Mouse (Mus musculus) embryonic facial prominence, embryonic 10.5 days (tissue): ENCODE results near the gene Smbd1. TPM values are rescaled to one million over a fixed set of nuclear protein-coding genes. Genes with fewer than 3 reads are reported as not detected.

Source experiments
- DNase-seq: peaks from one replicate; pipeline ENCODE4 v3.0.0-alpha.2; 2017; ENCODE audit warnings: low spot score
- H3K27ac ChIP-seq: fragments of 300-500 bp; sonication (generic); replicated peaks from 2 replicates; pipeline ENCODE4 v1.5.1; 2016; ENCODE audit warnings: mild to moderate bottlenecking
- H3K27me3 ChIP-seq: fragments of 300-500 bp; sonication (generic); replicated peaks from 2 replicates; pipeline ENCODE4 v1.6.1; 2016; ENCODE audit warnings: low read depth, mild to moderate bottlenecking; ENCODE audit not compliant: poor library complexity, severe bottlenecking
- H3K36me3 ChIP-seq: fragments of 300-500 bp; sonication (generic); replicated peaks from 2 replicates; pipeline ENCODE4 v1.6.1; 2016; ENCODE audit warnings: mild to moderate bottlenecking, moderate library complexity
- H3K4me1 ChIP-seq: fragments of 300-500 bp; sonication (generic); 2 replicates; pipeline ENCODE4 v1.6.1; 2016
- H3K4me3 ChIP-seq: fragments of 300-500 bp; sonication (generic); 2 replicates; pipeline ENCODE4 v1.5.1; 2016; ENCODE audit warnings: mild to moderate bottlenecking, moderate library complexity
- H3K9me3 ChIP-seq: fragments of 300-500 bp; sonication (generic); 2 replicates; pipeline ENCODE4 v1.6.1; 2016; ENCODE audit warnings: mild to moderate bottlenecking
- WGBS: fragments of 180-500 bp; shearing (Covaris S2); methylation state at CpG from one replicate; pipeline ENCODE4 v1.1.7; 2016; 5-methylcytosine and 5-hydroxymethylcytosine counted together
- polyA plus RNA-seq: library from polyadenylated mRNA; unstranded; fragments of >200 nt; fragmentation: Nextera tagmentation; extraction: Ambion mirVana; gene quantifications from 2 replicates; pipeline ENCODE4 v1.2.1, GENCODE M21; 2016

Smbd1 gene
- polyA plus RNA-seq, result not detected in 2 replicates

- Histone ChIP-seq H3K4me3 (no peak within 1 kb of the TSS), H3K4me1 (peaks cover 33% of the 10 kb centered on the region), H3K36me3 (no peaks in the 10 kb centered on the region), H3K27me3 (0 out of 2 replicates have a peak, but pooled peaks cover 5% of the 10 kb centered on the region), H3K27ac (no peak within 1 kb of the TSS), H3K9me3 (no peaks in the 10 kb centered on the region)
- no peak for DNase-seq
- WGBS, result 84% methylated on average over 4 of the region's 4 CpGs
Measured at GRCm38 (mm10) chr16:32810321-32810720, at the start of gene Smbd1. TSS of gene Smbd1 (minus strand) at chr16:32810477.

DNA sequence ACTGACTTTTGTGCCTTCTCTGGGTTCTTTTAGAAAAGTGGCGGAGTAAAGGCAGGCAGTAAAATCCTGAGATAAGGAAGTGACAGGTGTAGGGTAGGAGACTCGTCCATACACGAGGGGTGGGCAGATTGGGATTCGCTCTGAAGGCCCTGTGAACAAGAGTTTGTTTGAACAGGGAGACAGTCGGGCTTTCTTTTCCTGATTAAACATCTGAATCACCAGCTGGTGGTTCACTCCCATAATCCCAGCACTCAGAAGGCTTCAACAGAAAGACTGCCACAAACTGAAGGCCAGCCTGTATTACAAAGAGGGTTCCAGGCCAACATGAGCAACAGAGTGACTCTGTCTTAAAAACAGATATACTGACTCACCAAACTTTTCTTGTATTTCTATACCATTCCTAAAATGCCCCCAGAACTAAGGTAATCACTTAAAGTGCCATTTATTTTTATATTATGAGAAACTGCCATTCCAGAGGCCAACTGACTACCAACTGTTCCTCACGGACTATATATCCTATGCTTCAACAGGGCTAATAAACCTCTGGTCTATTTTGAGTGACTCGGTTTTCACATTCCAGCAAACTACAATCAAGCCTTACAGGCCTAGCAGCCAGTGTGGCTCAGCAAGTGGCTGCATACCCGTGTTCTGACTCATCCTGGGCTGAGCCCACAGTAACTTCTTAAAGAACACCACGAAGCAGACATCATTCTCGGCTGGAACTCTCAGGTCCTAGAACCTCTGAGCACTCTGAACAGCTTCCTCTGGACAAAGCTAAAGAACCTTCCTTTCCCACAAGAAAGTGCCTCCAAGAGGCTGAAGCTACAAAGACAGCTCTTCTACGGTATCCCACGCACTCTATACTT lies 48.7 kb upstream of the Smbd1 start:
- H3K4me1 ChIP-seq, result no peaks in the 10 kb centered on the region
- no peak overlapping the region for H3K27ac ChIP-seq
- peaks cover 33% of the 10 kb centered on the region for H3K36me3 ChIP-seq
- DNase-seq, result no peak
- H3K9me3 ChIP-seq, result no peaks in the 10 kb centered on the region
- 80% methylated on average over 12 of the region's 12 CpGs for whole genome bisulfite sequencing
- no peak overlapping the region for H3K4me3 ChIP-seq
- H3K27me3 ChIP-seq, result no peaks in the 10 kb centered on the region

- Histone ChIP-seq H3K9me3 (no peaks in the 10 kb centered on the region), H3K4me1 (no peaks in the 10 kb centered on the region), H3K27me3 (no peaks in the 10 kb centered on the region), H3K4me3 (no peak overlapping the region), H3K27ac (no peak overlapping the region), H3K36me3 (peaks cover 35% of the 10 kb centered on the region)
- WGBS, result 82% methylated on average over 4 of the region's 4 CpGs
- DNase-seq, result no peak
Measured at GRCm38 (mm10) chr16:32858356-32858755, 48.1 kb upstream of the Smbd1 start.

GRCm38 (mm10) chr16:32856751-32857150 lies 46.5 kb upstream of the Smbd1 start:
- H3K9me3 ChIP-seq, result no peaks in the 10 kb centered on the region
- H3K27me3 ChIP-seq, result no peaks in the 10 kb centered on the region
- peaks cover 38% of the 10 kb centered on the region for H3K36me3 ChIP-seq
- no peaks in the 10 kb centered on the region for H3K4me1 ChIP-seq
- H3K4me3 ChIP-seq, result no peak overlapping the region
- no peak overlapping the region for H3K27ac ChIP-seq
- DNase-seq, result no peak
- WGBS, result 86% methylated on average over 3 of the region's 3 CpGs

DNA sequence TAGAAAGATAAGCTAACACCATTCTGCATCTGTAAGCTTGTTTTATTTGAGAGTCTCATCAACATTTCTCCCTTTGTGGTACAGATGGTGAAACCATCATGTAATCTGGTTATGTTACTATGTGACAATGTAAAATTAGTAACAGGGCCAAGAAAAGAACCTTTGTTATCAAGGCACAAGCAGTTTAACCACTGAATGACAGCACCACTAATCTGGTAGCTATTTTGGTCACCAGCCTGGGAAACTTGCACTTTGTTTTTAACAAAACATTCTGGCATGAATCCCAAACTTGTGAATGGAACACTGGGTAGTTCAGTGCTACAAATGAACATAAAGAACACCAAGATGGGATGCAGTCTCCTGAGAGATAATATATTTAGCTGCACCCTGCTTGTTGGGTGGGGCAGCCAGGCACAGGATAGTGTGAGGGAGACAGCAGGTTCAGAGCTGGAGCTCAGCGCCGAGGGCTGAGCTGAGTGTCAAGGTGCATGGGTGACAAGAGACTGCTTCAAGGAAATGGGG lies 43.8 kb upstream of the Smbd1 start:
- H3K4me3 ChIP-seq, result no peak overlapping the region
- H3K9me3 ChIP-seq, result no peaks in the 10 kb centered on the region
- WGBS, result 78% methylated on average over 2 of the region's 2 CpGs
- H3K27me3 ChIP-seq, result no peaks in the 10 kb centered on the region
- H3K27ac ChIP-seq, result no peak overlapping the region
- H3K36me3 ChIP-seq, result peaks cover 39% of the 10 kb centered on the region
- H3K4me1 ChIP-seq, result no peaks in the 10 kb centered on the region
- no peak for DNase-seq

DNA sequence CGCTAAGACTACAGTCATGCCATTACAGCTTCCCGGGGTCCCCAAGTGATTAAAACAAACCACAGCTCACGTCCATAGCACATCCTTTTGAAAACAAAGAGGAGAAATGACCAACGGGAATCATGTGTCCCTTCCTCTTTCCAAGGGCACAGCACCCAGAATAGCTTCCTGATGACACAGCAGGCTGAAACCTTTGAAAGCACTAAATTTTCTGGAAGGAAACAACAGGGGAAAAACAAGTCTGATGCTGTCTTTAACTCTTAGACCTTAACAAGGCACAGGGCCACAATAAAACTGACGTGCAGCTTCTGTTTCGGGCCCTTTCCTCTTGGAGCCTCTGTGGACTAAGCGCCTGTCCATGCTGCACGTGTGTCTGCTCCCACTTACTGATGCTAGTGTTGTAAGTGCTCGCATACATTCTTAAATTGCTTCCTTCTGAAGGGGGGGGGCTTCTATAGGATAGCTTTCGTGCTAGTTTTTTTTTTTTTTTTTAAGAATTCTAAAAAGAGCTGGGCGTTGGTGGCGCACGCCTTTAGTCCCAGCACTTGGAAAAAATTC lies 43.3 kb upstream of the Smbd1 start:
- WGBS, result 80% methylated on average over 13 of the region's 13 CpGs
- Histone ChIP-seq H3K27ac (no peak overlapping the region), H3K9me3 (no peaks in the 10 kb centered on the region), H3K4me3 (no peak overlapping the region), H3K27me3 (no peaks in the 10 kb centered on the region), H3K4me1 (no peaks in the 10 kb centered on the region), H3K36me3 (peaks cover 43% of the 10 kb centered on the region)
- no peak for DNase-seq

GRCm38 (mm10) chr16:32849042-32849830 lies 39.0 kb upstream of the Smbd1 start:
- H3K4me1 ChIP-seq, result no peaks in the 10 kb centered on the region
- peaks cover 63% of the 10 kb centered on the region for H3K36me3 ChIP-seq
- no peak for DNase-seq
- no peak overlapping the region for H3K4me3 ChIP-seq
- H3K9me3 ChIP-seq, result no peaks in the 10 kb centered on the region
- H3K27ac ChIP-seq, result no peak overlapping the region
- WGBS, result 92% methylated on average over 11 of the region's 11 CpGs
- no peaks in the 10 kb centered on the region for H3K27me3 ChIP-seq

- H3K4me3 ChIP-seq, result no peak overlapping the region
- no peaks in the 10 kb centered on the region for H3K9me3 ChIP-seq
- no peak overlapping the region for H3K27ac ChIP-seq
- no peak for DNase-seq
- H3K36me3 ChIP-seq, result peaks cover 71% of the 10 kb centered on the region
- 90% methylated on average over 11 of the region's 11 CpGs for WGBS
- H3K4me1 ChIP-seq, result no peaks in the 10 kb centered on the region
- no peaks in the 10 kb centered on the region for H3K27me3 ChIP-seq
Measured at GRCm38 (mm10) chr16:32847103-32847502, 36.8 kb upstream of the Smbd1 start.

GRCm38 (mm10) chr16:32831501-32831900 lies 21.2 kb upstream of the Smbd1 start:
- Histone ChIP-seq H3K36me3 (peaks cover 61% of the 10 kb centered on the region), H3K27me3 (no peaks in the 10 kb centered on the region), H3K4me1 (no peaks in the 10 kb centered on the region), H3K4me3 (no peak overlapping the region), H3K27ac (no peak overlapping the region), H3K9me3 (no peaks in the 10 kb centered on the region)
- no peak for DNase-seq
- 91% methylated on average over 4 of the region's 4 CpGs for WGBS

DNA sequence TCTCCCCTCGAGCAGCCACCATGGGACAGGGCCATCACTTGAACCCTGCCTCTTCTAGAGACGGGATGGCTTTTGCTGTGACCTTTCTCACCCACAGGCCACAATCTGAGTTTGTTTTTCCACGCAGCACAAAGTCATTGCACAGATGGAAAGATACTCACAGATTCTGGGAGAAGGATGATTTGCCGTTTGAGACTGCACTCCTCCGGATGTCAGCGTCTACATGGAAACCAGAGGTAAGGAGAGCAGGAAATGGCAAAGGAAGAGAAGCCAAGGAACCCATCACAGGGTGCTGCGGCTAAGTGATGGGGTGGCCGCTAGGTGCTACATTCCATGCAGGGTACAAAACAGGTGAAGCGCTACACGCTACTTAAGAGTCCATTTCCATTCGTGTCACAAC lies 18.8 kb upstream of the Smbd1 start:
- H3K27me3 ChIP-seq, result no peaks in the 10 kb centered on the region
- no peak for DNase-seq
- 86% methylated on average over 11 of the region's 11 CpGs for WGBS
- no peak overlapping the region for H3K4me3 ChIP-seq
- H3K27ac ChIP-seq, result no peak overlapping the region
- H3K36me3 ChIP-seq, result peaks cover 66% of the 10 kb centered on the region
- no peaks in the 10 kb centered on the region for H3K9me3 ChIP-seq
- H3K4me1 ChIP-seq, result no peaks in the 10 kb centered on the region

GRCm38 (mm10) chr16:32826521-32826920 lies 16.2 kb upstream of the Smbd1 start:
- Histone ChIP-seq H3K36me3 (peaks cover 76% of the 10 kb centered on the region), H3K27ac (no peak overlapping the region), H3K4me3 (no peak overlapping the region), H3K27me3 (no peaks in the 10 kb centered on the region), H3K4me1 (peaks cover 6% of the 10 kb centered on the region), H3K9me3 (no peaks in the 10 kb centered on the region)
- WGBS, result 93% methylated on average over 11 of the region's 11 CpGs
- DNase-seq, result no peak

DNA sequence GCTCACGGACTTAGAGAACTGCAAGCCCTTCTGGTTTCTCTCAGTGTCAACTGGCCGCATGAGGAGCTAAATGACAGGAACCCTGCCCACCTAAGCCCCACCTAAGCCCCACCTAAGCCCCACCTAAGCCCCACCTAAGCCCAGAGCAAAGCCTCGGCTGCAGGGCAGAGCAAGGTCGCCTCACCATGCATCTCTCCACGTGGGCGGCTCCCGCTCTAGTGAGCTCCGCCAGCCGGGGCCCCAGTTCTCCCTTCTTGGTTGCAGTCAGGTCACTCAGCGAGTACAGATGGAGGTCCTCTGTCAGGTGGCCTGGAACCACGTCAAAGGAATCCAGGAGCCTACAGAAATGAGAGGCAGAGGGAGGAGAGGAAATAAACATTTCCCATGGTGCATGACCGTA lies 15.1 kb upstream of the Smbd1 start:
- Histone ChIP-seq H3K9me3 (no peaks in the 10 kb centered on the region), H3K4me1 (peaks cover 6% of the 10 kb centered on the region), H3K27ac (no peak overlapping the region), H3K27me3 (no peaks in the 10 kb centered on the region), H3K4me3 (no peak overlapping the region), H3K36me3 (peaks cover 76% of the 10 kb centered on the region)
- WGBS, result 83% methylated on average over 12 of the region's 12 CpGs
- no peak for DNase-seq
